Mouse (Mus musculus): Measurements from ENCODE around the gene Dpf3.

DNA sequence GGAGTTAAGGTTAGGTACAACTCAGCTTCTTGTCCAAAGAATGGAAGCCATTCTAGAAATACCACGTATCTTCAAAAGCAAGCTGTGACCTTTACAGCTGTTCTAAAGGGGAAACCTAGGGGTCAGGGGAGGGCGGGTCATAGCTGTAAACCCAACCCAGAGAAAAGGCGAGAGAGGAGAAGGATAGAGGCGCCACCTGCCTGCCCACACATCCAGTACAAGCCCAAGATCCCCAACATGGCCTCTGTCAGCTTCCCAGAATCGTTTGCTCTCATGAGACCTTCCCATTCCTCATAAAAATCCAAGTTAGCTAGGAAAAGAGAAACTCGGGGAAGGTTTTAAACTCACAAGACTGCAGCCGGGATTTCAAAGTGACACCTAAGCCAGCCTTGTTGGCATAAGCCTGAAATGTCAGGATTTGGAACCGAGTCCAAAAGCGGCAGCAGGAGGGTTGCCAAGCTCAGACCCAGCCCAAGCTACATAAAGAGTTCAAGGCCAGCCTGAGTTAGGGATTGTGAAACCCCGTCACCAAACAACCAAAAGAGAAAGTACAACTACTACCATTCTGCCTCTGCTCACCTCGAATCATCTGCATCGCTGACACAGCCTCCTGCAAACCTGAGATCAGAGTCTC lies 63.3 kb downstream of the Dpf3 start:
- TF ChIP-seq POLR2A (IDR thresholded peaks at IDR 0.05; ENCODE audit: insufficient read length, low read depth) (no peak), SRF (IDR thresholded peaks at IDR 0.05; ENCODE audit: control insufficient read depth, insufficient read length, low read depth) (no peak), MYOG (IDR thresholded peaks at IDR 0.05; ENCODE audit: control insufficient read depth in 1 of 3, insufficient read depth in 1 of 3, insufficient read length in 2 of 3, low read depth in 2 of 3) (no peak), CEBPB (IDR thresholded peaks at IDR 0.05; ENCODE audit: insufficient read depth, poor library complexity, severe bottlenecking) (no peak), MAX (IDR thresholded peaks at IDR 0.05; ENCODE audit: low read depth) (no peak), USF1 (IDR thresholded peaks at IDR 0.05; ENCODE audit: low read depth) (no peak), MYOD1 (IDR thresholded peaks at IDR 0.05; ENCODE audit: control insufficient read depth in 1 of 3, insufficient read length in 2 of 3, low read depth in 2 of 3) (no peak), E2F4 (IDR thresholded peaks at IDR 0.05; ENCODE audit: insufficient read depth) (no peak), REST (IDR thresholded peaks at IDR 0.05; ENCODE audit: insufficient read depth, insufficient read length) (no peak)
